Mouse (Mus musculus) CH12.LX (cell line): Measurements from ENCODE around the gene Cfdp1. TPM values are rescaled to one million over a fixed set of nuclear protein-coding genes. Genes with fewer than 3 reads are reported as not detected.

ENCODE experiments used
- DNase-seq: peaks from one replicate; pipeline ENCODE4 v3.0.0-alpha.2; 2013; ENCODE audit errors: extremely low read depth
- H3K27ac ChIP-seq: 2 replicates; pipeline ENCODE4 v1.5.1; 2012; ENCODE audit warnings: low read depth, mild to moderate bottlenecking, control low read depth, moderate library complexity; ENCODE audit not compliant: insufficient read depth
- H3K27me3 ChIP-seq: replicated peaks from 2 replicates; pipeline ENCODE3; 2012; ENCODE audit warnings: inconsistent platforms
- H3K36me3 ChIP-seq, 2 experiments: replicated peaks in 1 of 2; 2 replicates each; pipeline versions ENCODE3 to v1.6.1; 2012; ENCODE audit warnings: inconsistent platforms in 1 of 2, low read length in 1 of 2, mild to moderate bottlenecking in 1 of 2, mixed read lengths in 1 of 2, moderate library complexity in 1 of 2; ENCODE audit not compliant: control insufficient read depth in 1 of 2, insufficient read depth in 1 of 2
- H3K4me1 ChIP-seq, 2 experiments: 2 replicates each; pipeline ENCODE4 v1.6.1; 2012; ENCODE audit warnings: inconsistent platforms in 1 of 2, moderate library complexity in 1 of 2; ENCODE audit not compliant: insufficient read depth in 2 of 2, control insufficient read depth in 1 of 2
- H3K4me2 ChIP-seq: 2 replicates; pipeline ENCODE4 v1.6.1; 2012; ENCODE audit warnings: low read depth, mild to moderate bottlenecking, control low read depth; ENCODE audit not compliant: poor library complexity, insufficient read depth, severe bottlenecking
- H3K4me3 ChIP-seq, 3 experiments: fragments of 150-350 bp in 1 of 3; sonication (generic) in 1 of 3; replicated peaks in 1 of 3; 2 replicates each; pipeline versions ENCODE3 to v1.5.1; 2011 to 2012; ENCODE audit warnings: low read depth in 2 of 3, low read length in 2 of 3, mild to moderate bottlenecking in 2 of 3, moderate library complexity in 2 of 3, control low read depth in 1 of 3, improper control_type of control experiment in 1 of 3, inconsistent platforms in 1 of 3, mixed read lengths in 1 of 3; ENCODE audit not compliant: poor library complexity in 1 of 3
- H3K79me2 ChIP-seq: replicated peaks from 2 replicates; pipeline ENCODE4 v1.6.1; 2012; ENCODE audit warnings: mild to moderate bottlenecking, moderate library complexity; ENCODE audit not compliant: control insufficient read depth, poor library complexity, insufficient read depth, severe bottlenecking; ENCODE audit errors: extremely low read depth
- H3K9ac ChIP-seq: 2 replicates; pipeline ENCODE4 v1.6.1; 2012; ENCODE audit warnings: low read depth, mild to moderate bottlenecking, control low read depth, moderate library complexity; ENCODE audit not compliant: insufficient read depth
- H3K9me3 ChIP-seq: replicated peaks from 2 replicates; pipeline ENCODE3; 2012; ENCODE audit warnings: low read length, inconsistent platforms, mixed read lengths
- BHLHE40 ChIP-seq: IDR thresholded peaks from 2 replicates; pipeline ENCODE4 v1.6.1; 2011; ENCODE audit warnings: mild to moderate bottlenecking, low read depth, low read length, improper control_type of control experiment
- CHD1 ChIP-seq: IDR thresholded peaks from 2 replicates; pipeline ENCODE4 v1.6.1; 2012; ENCODE audit warnings: low read depth, low read length, improper control_type of control experiment, inconsistent platforms
- CHD2 ChIP-seq: IDR thresholded peaks from 2 replicates; pipeline ENCODE4 v1.6.1; 2011; ENCODE audit warnings: low read length, improper control_type of control experiment
- CTCF ChIP-seq, 2 experiments: IDR thresholded peaks in 1 of 2; conservative IDR thresholded peaks in 1 of 2; 2 replicates each; pipeline ENCODE4 v1.5.1; 2011 to 2012; ENCODE audit warnings: low read depth in 2 of 2, low read length in 2 of 2, improper control_type of control experiment in 1 of 2, inconsistent platforms in 1 of 2, mild to moderate bottlenecking in 1 of 2, moderate library complexity in 1 of 2
- E2F4 ChIP-seq: IDR thresholded peaks from 2 replicates; pipeline ENCODE4 v1.6.1; 2011; ENCODE audit warnings: low read depth, low read length, improper control_type of control experiment; ENCODE audit not compliant: insufficient replicate concordance
- ELF1 ChIP-seq: IDR thresholded peaks from 2 replicates; pipeline ENCODE4 v1.6.1; 2014; ENCODE audit warnings: low read depth, mild to moderate bottlenecking, inconsistent platforms, low read length, improper control_type of control experiment
- HCFC1 ChIP-seq: IDR thresholded peaks from 2 replicates; pipeline ENCODE4 v1.6.1; 2012; ENCODE audit warnings: low read depth, mild to moderate bottlenecking, inconsistent platforms, low read length, improper control_type of control experiment
- JUN ChIP-seq: IDR thresholded peaks from 2 replicates; pipeline ENCODE4 v1.6.1; 2011; ENCODE audit warnings: low read depth, mild to moderate bottlenecking, low read length, improper control_type of control experiment, moderate library complexity; ENCODE audit not compliant: insufficient read depth
- JUND ChIP-seq: conservative IDR thresholded peaks from 2 replicates; pipeline ENCODE4 v1.6.1; 2011; ENCODE audit warnings: low read depth, low read length, improper control_type of control experiment
- MAX ChIP-seq: IDR thresholded peaks from 2 replicates; pipeline ENCODE4 v1.6.1; 2011; ENCODE audit warnings: low read length, improper control_type of control experiment
- MEF2A ChIP-seq: IDR thresholded peaks from 2 replicates; pipeline ENCODE4 v1.6.1; 2014; ENCODE audit warnings: low read depth, mild to moderate bottlenecking, inconsistent platforms, low read length, improper control_type of control experiment, borderline replicate concordance
- MYC ChIP-seq: IDR thresholded peaks from 2 replicates; pipeline ENCODE4 v1.6.1; 2011; ENCODE audit warnings: low read depth, mild to moderate bottlenecking, improper control_type of control experiment, low read length
- NELFE ChIP-seq: IDR thresholded peaks from 2 replicates; pipeline ENCODE4 v1.6.1; 2011; ENCODE audit warnings: low read depth, low read length, improper control_type of control experiment
- POLR2AphosphoS2 ChIP-seq: IDR thresholded peaks from 2 replicates; pipeline ENCODE4 v1.6.1; 2011; ENCODE audit warnings: low read depth, low read length, improper control_type of control experiment
- RAD21 ChIP-seq: IDR thresholded peaks from 2 replicates; pipeline ENCODE4 v1.6.1; 2011; ENCODE audit warnings: low read depth, mild to moderate bottlenecking, low read length, improper control_type of control experiment, moderate library complexity
- SIN3A ChIP-seq: IDR thresholded peaks from 2 replicates; pipeline ENCODE4 v1.6.1; 2012; ENCODE audit warnings: low read length, improper control_type of control experiment, inconsistent platforms
- USF1 ChIP-seq: IDR thresholded peaks from 2 replicates; pipeline ENCODE4 v1.6.1; 2014; ENCODE audit warnings: low read depth, mild to moderate bottlenecking, inconsistent platforms, low read length, improper control_type of control experiment
- USF2 ChIP-seq: conservative IDR thresholded peaks from 2 replicates; pipeline ENCODE4 v1.6.1; 2011; ENCODE audit warnings: low read depth, low read length, improper control_type of control experiment
- ZC3H11A ChIP-seq: IDR thresholded peaks from 2 replicates; pipeline ENCODE4 v1.6.1; 2012; ENCODE audit warnings: low read depth, mild to moderate bottlenecking, inconsistent platforms, low read length, improper control_type of control experiment
- dilution Hi-C: fragments of 300-500 bp; cut with MboI; formaldehyde crosslinking; loops from 2 replicates; pipeline ENCODE4 v1.14.3; 2020; ENCODE audit warnings: low sequenced_read_pairs; ENCODE audit not compliant: extremely low pct_unique_long_range_greater_than_20kb, extremely low pct_ligation_motif_present
- in situ Hi-C: fragments of 300-500 bp; cut with MboI; formaldehyde crosslinking; loops from 3 replicates; pipeline ENCODE4 v1.14.3; 2019; ENCODE audit warnings: low sequenced_read_pairs, low pct_ligation_motif_present, low pct_unique_long_range_greater_than_20kb, mixed read lengths
- polyA plus RNA-seq: library from polyadenylated mRNA; unstranded; fragments of >175 nt; gene quantifications from 2 replicates; pipeline ENCODE4 v1.2.1, GENCODE M21; 2012; ENCODE audit warnings: low read depth; ENCODE audit not compliant: insufficient read length
- total RNA-seq, 2 experiments: library from RNA; depleted of rRNA; stranded (reverse); fragments of 300-350 nt in 1 of 2; fragments of >200 nt in 1 of 2; gene quantifications; 2 replicates each; pipeline ENCODE4 v1.2.3; 2012 to 2014

The Cfdp1 gene
- total and polyA plus RNA-seq, 3 experiments, result 113 to 210 (median 169) TPM

- no peak overlapping the region for H3K4me3 ChIP-seq
- DNase-seq, result no peak
- peaks cover 0 to 2% of the 10 kb centered on the region in 2 experiments; a peak in 1 of 4 replicates for H3K4me1 ChIP-seq
- H3K9me3 ChIP-seq, result peaks cover 3% of the 10 kb centered on the region
- TF ChIP-seq CHD2, result no peak
- TF ChIP-seq ELF1, result no peak
- no peak for TF ChIP-seq JUND
- no peak for TF ChIP-seq NELFE
- no peak for TF ChIP-seq USF1
- TF ChIP-seq CTCF (conservative IDR thresholded peaks at IDR 0.05 in 1 of 2, IDR thresholded peaks at IDR 0.05 in 1 of 2; ENCODE audit: low read depth in 2 of 2, low read length in 2 of 2), result no peak
- TF ChIP-seq MAX, result no peak
- TF ChIP-seq BHLHE40, result no peak
- no peak for TF ChIP-seq MEF2A
- no peak for TF ChIP-seq USF2
- TF ChIP-seq HCFC1, result no peak
- TF ChIP-seq SIN3A, result no peak
- TF ChIP-seq MYC, result no peak
- TF ChIP-seq RAD21, result no peak
- TF ChIP-seq CHD1, result no peak
- TF ChIP-seq POLR2AphosphoS2, result no peak
- in situ Hi-C loops (no loop called here), dilution Hi-C loops (no loop called here)
- H3K36me3 ChIP-seq, result no peaks in the 10 kb centered on the region
- no peaks in the 10 kb centered on the region for H3K79me2 ChIP-seq
- H3K27ac ChIP-seq, result no peak overlapping the region
- H3K9ac ChIP-seq, result no peak overlapping the region
- peaks cover 84% of the 10 kb centered on the region for H3K27me3 ChIP-seq
- H3K4me2 ChIP-seq, result no peak overlapping the region
Measured at GRCm38 (mm10) chr8:111740994-111741393, 113.1 kb downstream of the Cfdp1 start.

GRCm38 (mm10) chr8:111740301-111740711 lies 113.8 kb downstream of the Cfdp1 start:
- TF ChIP-seq ZC3H11A (no peak), RAD21 (no peak), JUN (no peak), E2F4 (no peak)
- DNase-seq, result no peak
- H3K4me2 ChIP-seq, result no peak overlapping the region
- no peaks in the 10 kb centered on the region for H3K4me1 ChIP-seq
- no peak overlapping the region for H3K9ac ChIP-seq
- H3K27ac ChIP-seq, result no peak overlapping the region
- H3K9me3 ChIP-seq, result peaks cover 3% of the 10 kb centered on the region
- no peaks in the 10 kb centered on the region for H3K79me2 ChIP-seq
- dilution Hi-C loops, result no loop called here
- in situ Hi-C loops, result no loop called here
- H3K36me3 ChIP-seq, result no peaks in the 10 kb centered on the region
- H3K27me3 ChIP-seq, result peaks cover 86% of the 10 kb centered on the region
- no peak overlapping the region for H3K4me3 ChIP-seq
